Mouse (Mus musculus) stomach, adult 2 months (tissue): ENCODE measurements around the gene Cyp4f13. TPM values are rescaled to one million over a fixed set of nuclear protein-coding genes. Genes with fewer than 3 reads are reported as not detected.

ENCODE experiments used
- polyA plus RNA-seq: library from polyadenylated mRNA; depleted of rRNA; stranded (reverse); fragments of >200 nt; gene quantifications from 2 replicates; pipeline ENCODE4 v1.2.3, GENCODE M21; 2012; rRNA removed

Gene Cyp4f13
- 26.1 and 29.8 TPM in 2 replicates for polyA plus RNA-seq

GRCm38 (mm10) chr17:32947215-32947914 is at the start of gene Cyp4f13:
Gene Cyp4f13 (minus strand): TSS chr17:32947402.

DNA sequence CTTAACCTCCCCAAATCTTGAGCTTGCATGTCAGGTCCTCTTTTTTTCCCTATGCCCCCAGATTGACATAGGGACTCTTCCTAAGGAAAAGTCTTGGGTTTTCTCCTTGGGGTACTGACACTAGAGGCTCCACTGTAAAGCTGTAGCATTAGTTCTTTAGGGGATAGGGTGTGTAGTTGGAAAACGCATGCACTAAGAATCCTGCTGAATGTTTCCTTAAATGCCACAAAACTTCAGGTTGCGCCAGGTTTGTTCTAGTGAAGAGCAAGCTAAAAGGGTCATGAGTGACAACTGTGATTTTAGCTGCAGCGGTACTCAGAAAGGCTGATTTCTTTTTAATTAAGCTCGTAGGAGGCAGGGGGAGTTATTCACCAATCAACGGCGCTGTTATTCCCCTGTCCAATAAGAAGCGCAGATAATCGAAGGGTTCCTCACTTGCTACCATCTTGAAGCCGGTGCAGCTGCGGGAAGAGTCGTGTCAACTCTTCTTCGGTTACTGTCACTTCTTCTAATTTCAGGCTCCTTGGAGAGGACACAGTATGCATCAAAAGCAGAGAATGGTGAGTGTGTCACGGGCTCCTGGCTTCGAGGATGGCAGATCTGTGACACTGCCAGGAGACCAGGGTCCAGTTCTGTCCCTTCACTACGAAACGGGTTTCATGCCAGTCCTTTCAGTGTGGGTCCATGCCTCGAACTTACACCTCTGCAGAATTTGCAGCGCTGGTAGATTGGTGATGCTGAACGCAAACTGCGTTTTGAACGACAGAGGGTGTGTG is 45.7 kb upstream of the Cyp4f13 start, which contains the start of gene Zfp952:
Gene Zfp952, plus strand, starts transcription at position 431 of the 776 bp plus-strand sequence.

GRCm38 (mm10) chr17:32965623-32966290 is 18.6 kb upstream of the Cyp4f13 start, which contains the start of gene Zfp472:
Gene Zfp472 (plus strand): TSS chr17:32965814.

DNA sequence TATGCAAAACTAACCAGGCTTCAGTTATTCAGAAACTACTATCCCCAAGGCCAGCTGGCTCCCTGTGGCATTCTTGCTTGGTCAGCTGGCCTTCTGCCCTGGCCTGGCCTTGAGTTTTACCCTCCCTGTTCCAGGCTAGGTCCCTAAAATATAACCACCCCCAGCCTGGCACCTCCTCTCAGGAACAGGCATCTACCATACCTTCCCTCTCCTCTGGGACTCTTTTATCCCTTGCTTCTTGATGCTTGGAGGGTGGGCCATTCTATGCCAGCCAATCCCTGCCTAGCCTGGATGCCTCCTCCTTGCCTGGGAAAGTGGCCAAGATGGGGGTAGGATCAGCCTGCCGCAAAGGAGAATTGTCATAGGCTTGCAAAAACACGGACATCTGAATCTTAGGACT is 30.1 kb downstream of the Cyp4f13 start, which contains the start of gene Cyp4f14:
Gene Cyp4f14, minus strand, starts transcription at position 212 of the 400 bp plus-strand sequence.

DNA sequence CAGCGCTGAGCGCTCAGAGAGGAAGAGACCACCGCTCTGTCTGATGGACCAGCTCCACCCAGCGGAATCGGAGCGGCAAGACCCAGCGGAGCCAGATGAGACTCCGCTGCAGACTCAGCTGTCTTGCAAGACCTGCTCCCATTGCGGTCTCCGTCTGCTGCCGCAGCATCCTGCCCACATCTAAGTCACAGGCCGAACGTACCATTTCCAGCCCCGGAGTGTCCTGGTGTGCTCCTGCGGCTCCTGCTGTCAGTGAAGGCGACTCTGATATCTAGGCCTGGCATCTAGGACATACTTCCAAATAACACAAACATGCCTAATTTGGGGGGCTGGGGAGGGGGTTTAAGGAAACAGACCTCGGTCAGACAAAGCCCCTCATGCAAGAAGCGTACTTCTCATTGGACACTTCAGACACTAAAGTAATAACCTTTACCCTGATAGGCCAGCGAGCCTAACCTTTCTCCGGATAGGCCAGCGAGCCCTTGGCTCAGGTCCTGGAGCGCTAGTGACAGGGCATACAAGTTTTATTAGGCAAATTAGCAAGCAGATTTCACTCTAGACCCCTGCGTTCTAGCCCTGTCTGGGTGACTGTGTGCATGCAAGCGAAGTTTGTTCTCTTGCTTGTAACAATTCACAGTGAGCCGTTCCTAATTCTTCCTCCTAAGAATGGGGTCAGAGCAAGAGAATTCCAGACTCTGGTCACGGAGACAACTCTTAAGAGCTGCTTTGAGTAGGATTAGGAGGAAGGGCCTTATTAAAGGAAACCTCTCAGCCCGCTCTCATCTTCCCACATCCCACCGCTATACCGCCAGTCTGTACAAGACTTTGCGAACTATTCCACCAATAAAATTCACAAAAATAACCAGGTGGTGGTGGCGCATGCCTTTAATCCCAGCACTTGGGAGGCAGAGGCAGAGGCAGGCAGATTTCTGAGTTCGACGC is 55.7 kb downstream of the Cyp4f13 start, which contains the start of gene Zfp870:
Gene Zfp870, minus strand, starts transcription at position 404 of the 942 bp plus-strand sequence.

Other genes with a start within 250 kb of the Cyp4f13 start
- 1.2 and 2.9 TPM in 2 replicates for gene Zfp871, start 159.1 kb downstream of the Cyp4f13 start, polyA plus RNA-seq
- gene Zfp811, start 137.5 kb downstream of the Cyp4f13 start, polyA plus RNA-seq: 0.03 and 0.04 TPM in 2 replicates
- gene Zfp799, start 117.1 kb downstream of the Cyp4f13 start, polyA plus RNA-seq: 0.49 and 0.54 TPM in 2 replicates
- gene Zfp870, start 55.8 kb downstream of the Cyp4f13 start, polyA plus RNA-seq: 0.08 and 0.13 TPM in 2 replicates
- 0.14 and 0.17 TPM in 2 replicates for gene Cyp4f14, start 30.1 kb downstream of the Cyp4f13 start, polyA plus RNA-seq
- gene Zfp472, start 18.4 kb upstream of the Cyp4f13 start, polyA plus RNA-seq: 0.09 and 0.18 TPM in 2 replicates
- 0.12 and 0.41 TPM in 2 replicates for gene Zfp952, start 45.7 kb upstream of the Cyp4f13 start, polyA plus RNA-seq
- 0.03 TPM in 1 of 2 replicates, not detected in the other for gene Zfp763, start 86.0 kb upstream of the Cyp4f13 start, polyA plus RNA-seq
- gene 4921501E09Rik, start 120.7 kb upstream of the Cyp4f13 start, polyA plus RNA-seq: not detected in 2 replicates
- 0.26 and 0.51 TPM in 2 replicates for gene Zfp563, start 141.9 kb upstream of the Cyp4f13 start, polyA plus RNA-seq
- gene Morc2b, start 192.3 kb upstream of the Cyp4f13 start, polyA plus RNA-seq: not detected in 2 replicates
- not detected in 2 replicates for gene Olfr55, start 221.0 kb upstream of the Cyp4f13 start, polyA plus RNA-seq
- gene Olfr239, start 243.9 kb upstream of the Cyp4f13 start, polyA plus RNA-seq: not detected in 2 replicates